Mouse (Mus musculus): ENCODE measurements at regions not wholly inside any gene's neighbourhood (a gene's known extent, or its start where the extent isn't known, plus 50 kb on each side); places are given as distances from the start of the nearest gene placed in this dataset.
A peak's percentile ranks its signal among the peaks of the same experiment; 100 is the strongest.

DNA sequence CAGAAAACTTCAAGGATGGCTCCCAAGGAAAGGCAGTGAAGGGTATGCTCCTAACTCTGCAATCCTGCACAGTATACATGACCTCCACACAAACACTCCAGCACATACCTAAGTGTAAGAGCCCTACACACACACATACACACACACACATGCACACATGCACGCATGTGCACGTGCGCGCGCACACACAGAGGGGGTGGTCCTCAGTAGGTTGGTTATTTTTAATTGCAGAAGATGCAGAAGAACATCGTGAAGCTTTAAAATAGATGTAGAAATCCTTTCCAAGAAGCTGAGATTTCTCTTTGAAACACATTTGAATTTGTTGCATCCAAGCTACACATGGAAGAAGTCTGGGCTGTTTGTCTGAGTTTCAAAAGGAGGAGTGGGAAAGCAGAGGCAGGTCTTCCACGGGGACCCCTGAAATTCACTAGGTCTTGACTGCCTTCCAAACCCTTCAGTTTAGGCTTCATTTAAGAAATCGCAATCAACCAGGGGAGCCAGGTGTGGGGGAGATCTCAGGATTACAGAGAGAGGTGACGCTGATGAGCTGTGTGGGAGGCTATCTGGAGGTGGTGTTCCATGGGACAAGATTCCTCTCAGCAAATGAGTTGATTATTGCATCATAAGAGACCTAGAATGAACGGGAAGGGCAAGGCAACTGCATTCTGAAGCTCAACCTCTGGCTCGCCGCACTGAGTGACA, 427.4 kb downstream of the Gm9195 start:
- Histone ChIP-seq H3K4me1 (replicated peaks) (no peaks in the 10 kb centered on the region), H3K27me3 (no peaks in the 10 kb centered on the region), H3K4me2 (no peak overlapping the region), H3K27ac (replicated peaks) (no peak overlapping the region), H3K4me3 (no peak overlapping the region), H3K36me3 (no peaks in the 10 kb centered on the region), H3K9me3 (no peaks in the 10 kb centered on the region), H3K9ac (no peak overlapping the region)
- ATAC-seq (ENCODE audit: low FRiP score, low read depth), result no peak
- WGBS, result 90% methylated on average over 12 of the region's 12 CpGs

DNA sequence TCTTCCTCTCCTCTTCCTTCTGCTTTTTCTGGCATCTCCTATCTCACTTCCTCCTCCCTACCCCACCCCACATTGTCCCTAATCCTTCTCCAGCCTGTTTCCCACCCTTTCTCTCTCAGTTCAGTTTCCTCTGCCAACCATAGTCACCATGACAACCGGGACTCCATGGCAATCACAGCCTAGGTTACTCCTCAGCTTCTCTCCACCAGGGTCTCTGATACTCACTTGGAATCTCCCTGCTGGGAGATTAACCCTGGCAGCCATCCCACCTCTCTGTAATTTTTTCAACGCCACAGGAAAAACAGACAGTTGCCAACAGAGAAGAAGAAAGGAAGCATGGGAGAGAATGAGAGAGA, 448.8 kb downstream of the Gm9195 start:
- Histone ChIP-seq H3K4me2 (peak overlapping the region; percentile 29), H3K36me3 (no peaks in the 10 kb centered on the region), H3K4me3 (no peak overlapping the region), H3K9ac (no peak overlapping the region), H3K27ac (replicated peaks) (peak overlapping the region; percentile 73), H3K27me3 (no peaks in the 10 kb centered on the region), H3K4me1 (replicated peaks) (peaks cover 13% of the 10 kb centered on the region), H3K9me3 (no peaks in the 10 kb centered on the region)
- ATAC-seq (ENCODE audit: low FRiP score, low read depth), result peak; percentile 92
- WGBS, result 35% methylated on average over 2 of the region's 2 CpGs

DNA sequence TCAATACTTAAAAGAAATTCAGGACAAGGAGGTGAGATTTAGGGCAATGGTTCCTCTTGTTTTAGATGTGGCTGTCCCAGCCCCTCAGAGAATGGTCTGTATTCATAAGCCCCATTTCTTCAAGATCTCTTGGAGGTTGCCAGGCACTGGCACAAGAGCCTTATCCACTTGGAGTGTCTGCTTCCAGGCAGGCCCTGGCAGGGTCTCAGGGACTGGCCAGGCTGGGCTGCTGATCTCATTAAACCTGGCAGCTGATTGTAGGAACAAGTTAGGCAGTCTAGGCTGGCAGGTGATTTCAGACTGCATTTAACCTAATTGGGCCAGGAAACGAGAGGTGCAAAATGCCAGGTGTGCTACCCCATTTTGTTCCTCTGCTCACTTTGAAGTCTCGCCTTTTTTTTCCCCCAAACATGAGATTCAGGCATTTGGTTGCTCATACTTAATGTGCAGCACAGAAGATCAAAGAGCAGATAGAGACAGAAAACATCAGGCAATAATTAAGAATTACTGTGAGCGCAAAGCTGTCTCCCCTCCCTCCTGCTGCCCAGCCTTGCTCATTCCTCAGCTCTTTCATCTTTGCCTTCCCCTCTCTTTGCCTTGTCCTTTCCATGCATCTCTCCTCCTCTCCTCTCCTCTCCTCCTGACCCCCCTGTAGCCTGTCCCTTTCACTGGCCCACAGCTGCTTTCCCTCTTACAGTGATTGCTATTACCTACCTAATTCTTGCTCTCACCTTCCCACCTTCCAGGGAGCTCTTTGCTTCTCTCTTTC, 449.3 kb downstream of the Gm9195 start:
- peak; percentile 75 for ATAC-seq (ENCODE audit: low FRiP score, low read depth)
- peak overlapping the region; percentile 73 for H3K27ac ChIP-seq (replicated peaks)
- H3K36me3 ChIP-seq, result no peaks in the 10 kb centered on the region
- no peak overlapping the region for H3K9ac ChIP-seq
- peaks cover 13% of the 10 kb centered on the region for H3K4me1 ChIP-seq (replicated peaks)
- H3K27me3 ChIP-seq, result no peaks in the 10 kb centered on the region
- H3K4me3 ChIP-seq, result no peak overlapping the region
- 53% methylated on average over 3 of the region's 3 CpGs for WGBS
- H3K9me3 ChIP-seq, result no peaks in the 10 kb centered on the region
- H3K4me2 ChIP-seq, result peak overlapping the region; percentile 29

GRCm38 (mm10) chr14:72030396-72030795, 461.2 kb downstream of the Gm9195 start:
- Histone ChIP-seq H3K27me3 (no peaks in the 10 kb centered on the region), H3K4me3 (no peak overlapping the region), H3K27ac (replicated peaks) (no peak overlapping the region), H3K4me1 (replicated peaks) (no peaks in the 10 kb centered on the region), H3K4me2 (no peak overlapping the region), H3K36me3 (no peaks in the 10 kb centered on the region), H3K9me3 (no peaks in the 10 kb centered on the region), H3K9ac (no peak overlapping the region)
- WGBS, result 77% methylated on average over 3 of the region's 3 CpGs
- no peak for ATAC-seq (ENCODE audit: low FRiP score, low read depth)

- 71% methylated on average over 8 of the region's 8 CpGs for WGBS
- no peak for ATAC-seq (ENCODE audit: low FRiP score, low read depth)
- no peak overlapping the region for H3K27ac ChIP-seq (replicated peaks)
- no peaks in the 10 kb centered on the region for H3K36me3 ChIP-seq
- no peak overlapping the region for H3K9ac ChIP-seq
- H3K4me3 ChIP-seq, result no peak overlapping the region
- no peaks in the 10 kb centered on the region for H3K27me3 ChIP-seq
- no peaks in the 10 kb centered on the region for H3K9me3 ChIP-seq
- no peak overlapping the region for H3K4me2 ChIP-seq
- no peaks in the 10 kb centered on the region for H3K4me1 ChIP-seq (replicated peaks)
These were observed 464.1 kb downstream of the Gm9195 start for GRCm38 (mm10) chr14:72027362-72028020.

DNA sequence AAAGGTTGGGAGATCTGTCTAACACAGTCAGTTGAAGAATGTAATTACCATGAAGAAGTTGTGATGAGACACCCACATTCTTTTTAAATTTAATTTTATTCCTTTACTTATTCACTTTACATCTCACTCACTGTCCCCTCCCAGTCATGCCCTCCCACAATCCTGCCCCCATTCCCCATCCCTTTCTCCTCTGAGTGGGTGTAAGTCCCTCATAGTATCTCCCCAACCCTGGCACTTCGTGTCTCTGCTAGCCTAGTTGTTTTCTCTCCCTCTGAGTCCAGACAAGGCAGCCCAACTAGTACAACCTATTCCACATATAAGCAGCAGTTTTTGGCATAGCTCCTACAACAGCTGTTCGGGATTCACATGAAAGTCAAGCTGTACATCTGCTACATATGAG, 487.3 kb downstream of the Gm9195 start:
- Histone ChIP-seq H3K9me3 (no peaks in the 10 kb centered on the region), H3K36me3 (no peaks in the 10 kb centered on the region), H3K4me1 (replicated peaks) (0 out of 2 replicates have a peak, but pooled peaks cover 3% of the 10 kb centered on the region), H3K27ac (replicated peaks) (no peak overlapping the region), H3K27me3 (no peaks in the 10 kb centered on the region), H3K4me2 (no peak overlapping the region), H3K9ac (no peak overlapping the region), H3K4me3 (no peak overlapping the region)
- no peak for ATAC-seq (ENCODE audit: low FRiP score, low read depth)
- WGBS, result 82% methylated on average over 2 of the region's 2 CpGs

GRCm38 (mm10) chr14:72002205-72003138, 489.2 kb downstream of the Gm9195 start:
- Histone ChIP-seq H3K36me3 (no peaks in the 10 kb centered on the region), H3K9ac (no peak overlapping the region), H3K4me1 (replicated peaks) (0 out of 2 replicates have a peak, but pooled peaks cover 3% of the 10 kb centered on the region), H3K27ac (replicated peaks) (no peak overlapping the region), H3K27me3 (no peaks in the 10 kb centered on the region), H3K4me3 (no peak overlapping the region), H3K4me2 (no peak overlapping the region), H3K9me3 (no peaks in the 10 kb centered on the region)
- ATAC-seq (ENCODE audit: low FRiP score, low read depth), result no peak
- 58% methylated on average over 7 of the region's 7 CpGs for WGBS

- ATAC-seq (ENCODE audit: low FRiP score, low read depth), result no peak
- 89% methylated on average over 4 of the region's 4 CpGs for WGBS
- Histone ChIP-seq H3K4me1 (replicated peaks) (no peaks in the 10 kb centered on the region), H3K27ac (replicated peaks) (no peak overlapping the region), H3K4me2 (no peak overlapping the region), H3K27me3 (no peaks in the 10 kb centered on the region), H3K9me3 (no peaks in the 10 kb centered on the region), H3K9ac (no peak overlapping the region), H3K4me3 (no peak overlapping the region), H3K36me3 (no peaks in the 10 kb centered on the region)
These were observed 518.6 kb downstream of the Gm9195 start for GRCm38 (mm10) chr14:71973016-71973415.

GRCm38 (mm10) chr14:71972521-71972920, 519.1 kb downstream of the Gm9195 start:
- ATAC-seq (ENCODE audit: low FRiP score, low read depth), result no peak
- Histone ChIP-seq H3K9ac (no peak overlapping the region), H3K4me1 (replicated peaks) (no peaks in the 10 kb centered on the region), H3K4me2 (no peak overlapping the region), H3K27ac (replicated peaks) (no peak overlapping the region), H3K36me3 (no peaks in the 10 kb centered on the region), H3K9me3 (no peaks in the 10 kb centered on the region), H3K27me3 (no peaks in the 10 kb centered on the region), H3K4me3 (no peak overlapping the region)
- 96% methylated on average over 1 of the region's 1 CpGs for WGBS

DNA sequence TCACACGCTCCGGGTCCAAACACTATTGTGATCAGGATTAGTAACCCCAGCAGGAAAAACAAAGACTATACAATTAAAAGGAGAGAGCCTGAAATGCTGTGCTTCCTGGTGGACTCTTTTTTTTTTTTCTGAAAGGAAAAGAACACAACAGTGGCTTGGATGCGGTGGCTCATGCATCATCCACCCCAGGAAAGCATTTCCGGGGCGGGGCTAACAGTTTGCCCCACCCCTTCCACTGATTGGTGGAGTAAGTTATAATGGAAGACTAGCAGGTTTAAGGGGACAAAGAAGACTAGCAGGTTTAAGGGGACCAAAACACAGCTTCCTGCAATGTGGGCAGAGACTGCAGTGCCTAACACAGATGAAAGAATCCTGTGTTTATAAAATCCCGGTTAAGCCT, 524.0 kb downstream of the Gm9195 start:
- Histone ChIP-seq H3K36me3 (no peaks in the 10 kb centered on the region), H3K27ac (replicated peaks) (no peak overlapping the region), H3K4me3 (no peak overlapping the region), H3K27me3 (no peaks in the 10 kb centered on the region), H3K4me2 (no peak overlapping the region), H3K4me1 (replicated peaks) (peaks cover 7% of the 10 kb centered on the region; the same call in 1 of the 2 replicates), H3K9ac (no peak overlapping the region), H3K9me3 (no peaks in the 10 kb centered on the region)
- WGBS, result 65% methylated on average over 6 of the region's 6 CpGs
- no peak for ATAC-seq (ENCODE audit: low FRiP score, low read depth)

DNA sequence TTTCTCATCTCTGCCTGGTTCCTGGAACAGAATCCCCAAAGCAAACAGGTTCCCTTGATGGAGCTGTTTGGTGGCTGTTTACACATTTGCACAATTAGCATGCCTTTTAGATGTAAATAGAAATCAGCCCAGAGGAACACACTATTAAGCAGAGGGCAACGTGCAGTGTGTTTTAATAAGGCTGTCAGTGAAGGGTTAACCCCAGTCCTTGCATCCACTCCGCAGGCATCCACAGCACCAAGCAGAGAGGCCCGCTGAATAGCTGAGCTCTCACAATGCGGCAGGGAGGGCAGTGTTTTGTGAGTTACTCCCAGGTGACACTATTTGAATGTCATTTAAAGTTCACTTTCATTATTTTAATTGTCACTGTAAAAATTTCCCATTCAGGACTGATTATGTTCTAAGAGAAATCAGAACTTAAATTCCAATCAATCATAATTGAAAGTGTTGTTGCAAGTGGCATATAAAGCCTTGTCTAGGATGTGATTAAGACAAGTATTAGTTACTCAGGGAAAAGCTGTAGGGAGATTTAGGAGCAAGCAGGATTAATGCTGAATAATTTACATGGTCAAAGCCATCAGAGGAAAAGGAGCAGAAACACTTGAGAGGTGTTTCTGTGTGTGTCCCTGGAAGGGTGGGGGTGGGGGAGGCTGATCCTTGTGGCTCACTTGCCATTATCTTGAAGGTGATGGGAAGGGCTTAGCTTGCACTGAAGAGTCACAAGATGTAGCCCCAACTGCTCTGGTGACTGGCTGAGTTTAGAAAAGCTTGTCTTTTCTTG, 528.1 kb downstream of the Gm9195 start:
- no peaks in the 10 kb centered on the region for H3K9me3 ChIP-seq
- no peaks in the 10 kb centered on the region for H3K36me3 ChIP-seq
- peak; percentile 76 for ATAC-seq (ENCODE audit: low FRiP score, low read depth)
- no peaks in the 10 kb centered on the region for H3K27me3 ChIP-seq
- H3K9ac ChIP-seq, result no peak overlapping the region
- H3K4me1 ChIP-seq (replicated peaks), result peaks cover 7% of the 10 kb centered on the region; the same call in 1 of the 2 replicates
- no peak overlapping the region for H3K4me2 ChIP-seq
- no peak overlapping the region for H3K4me3 ChIP-seq
- no peak overlapping the region for H3K27ac ChIP-seq (replicated peaks)
- under 1% methylated on average over 4 of the region's 4 CpGs for WGBS
